Mouse (Mus musculus): ENCODE results near the gene B230217C12Rik.

B230217C12Rik gene

GRCm38 (mm10) chr11:97809235-97810121 lies 31.1 kb upstream of the B230217C12Rik start:
- DNase-seq (ENCODE audit: low spot score): no peak

GRCm38 (mm10) chr11:97810356-97810755 lies 30.2 kb upstream of the B230217C12Rik start:
- no peak for DNase-seq (ENCODE audit: low spot score)

GRCm38 (mm10) chr11:97810970-97811369 lies 29.6 kb upstream of the B230217C12Rik start:
- DNase-seq (ENCODE audit: low spot score): no peak

GRCm38 (mm10) chr11:97811569-97812362 lies 28.8 kb upstream of the B230217C12Rik start:
- DNase-seq (ENCODE audit: low spot score): no peak

GRCm38 (mm10) chr11:97812491-97812921 lies 28.1 kb upstream of the B230217C12Rik start:
- DNase-seq (ENCODE audit: low spot score): no peak

- no peak for DNase-seq (ENCODE audit: low spot score)
Measured at GRCm38 (mm10) chr11:97813085-97813484, 27.5 kb upstream of the B230217C12Rik start.

- no peak for DNase-seq (ENCODE audit: low spot score)
Measured at GRCm38 (mm10) chr11:97813746-97814515, 26.6 kb upstream of the B230217C12Rik start.

GRCm38 (mm10) chr11:97815736-97816135 lies 24.8 kb upstream of the B230217C12Rik start:
- no peak for DNase-seq (ENCODE audit: low spot score)

- no peak for DNase-seq (ENCODE audit: low spot score)
Measured at GRCm38 (mm10) chr11:97816176-97816575, 24.4 kb upstream of the B230217C12Rik start.

- no peak for DNase-seq (ENCODE audit: low spot score)
Measured at GRCm38 (mm10) chr11:97816916-97817315, 23.7 kb upstream of the B230217C12Rik start.

- no peak for DNase-seq (ENCODE audit: low spot score)
Measured at GRCm38 (mm10) chr11:97817379-97817778, 23.2 kb upstream of the B230217C12Rik start.

GRCm38 (mm10) chr11:97818003-97818402 lies 22.6 kb upstream of the B230217C12Rik start:
- DNase-seq (ENCODE audit: low spot score): no peak

- no peak for DNase-seq (ENCODE audit: low spot score)
Measured at GRCm38 (mm10) chr11:97818571-97818970, 22.0 kb upstream of the B230217C12Rik start.

GRCm38 (mm10) chr11:97819102-97819501 lies 21.5 kb upstream of the B230217C12Rik start:
- DNase-seq (ENCODE audit: low spot score): no peak

- no peak for DNase-seq (ENCODE audit: low spot score)
Measured at GRCm38 (mm10) chr11:97819923-97820322, 20.7 kb upstream of the B230217C12Rik start.

- no peak for DNase-seq (ENCODE audit: low spot score)
Measured at GRCm38 (mm10) chr11:97820840-97821239, 19.7 kb upstream of the B230217C12Rik start.

GRCm38 (mm10) chr11:97821401-97822064 lies 19.0 kb upstream of the B230217C12Rik start:
- no peak for DNase-seq (ENCODE audit: low spot score)

GRCm38 (mm10) chr11:97822840-97823603 lies 17.6 kb upstream of the B230217C12Rik start:
- DNase-seq (ENCODE audit: low spot score): no peak

- no peak for DNase-seq (ENCODE audit: low spot score)
Measured at GRCm38 (mm10) chr11:97824168-97824567, 16.4 kb upstream of the B230217C12Rik start.

GRCm38 (mm10) chr11:97824895-97825294 lies 15.7 kb upstream of the B230217C12Rik start:
- DNase-seq (ENCODE audit: low spot score): no peak

- no peak for DNase-seq (ENCODE audit: low spot score)
Measured at GRCm38 (mm10) chr11:97825295-97825694, 15.3 kb upstream of the B230217C12Rik start.

Measured in urinary bladder, postnatal 10 days (tissue).